30 mouse cellular contexts compared by ENCODE assay signal in the genomic region with DNA sequence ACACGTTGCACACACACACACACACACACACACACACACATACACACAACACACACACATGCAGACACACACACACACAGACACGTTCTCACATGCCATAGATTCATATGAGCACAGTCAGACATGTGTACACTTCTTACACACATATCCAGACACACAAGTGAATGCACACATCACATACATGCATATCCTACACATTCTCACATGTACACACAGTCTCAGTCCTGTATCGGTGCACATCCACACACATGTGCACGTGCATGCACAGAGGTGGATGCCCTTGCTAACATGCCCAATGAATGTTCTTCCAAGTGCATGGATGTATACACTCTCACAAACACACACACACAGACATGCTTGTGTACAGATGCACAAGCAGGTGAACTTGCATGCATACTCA.
"Had no signal": no experiment of that assay in that cellular context is flagged by ENCODE, and none has a peak within 500 bp of the region (broad histone marks: within the 10 kb centered on the region; RNA-seq: fewer than 3 reads in every experiment).

No protein-coding gene starts in this region.

- DNase-seq: left cerebral cortex, postnatal 4 days; liver; liver, embryonic 13.5 days; liver, postnatal 0 days; lung, adult 18-20 months; lung, adult 2 months; lung, embryonic 14.5 days; lung, postnatal 10 days; lung, postnatal 14 days; lung, postnatal 36 days; lung, postnatal 4 days had no signal

- H3K9ac ChIP-seq: limb, embryonic 12.5 days; limb, embryonic 13.5 days; limb, embryonic 15.5 days; liver, embryonic 12.5 days; liver, embryonic 13.5 days; liver, embryonic 14.5 days; liver, embryonic 15.5 days; liver, postnatal 0 days; lung, embryonic 14.5 days; lung, embryonic 15.5 days; midbrain, embryonic 12.5 days; midbrain, embryonic 13.5 days; midbrain, embryonic 15.5 days; neural tube, embryonic 12.5 days; neural tube, embryonic 13.5 days had no signal

- ATAC-seq: liver, embryonic 12.5 days; liver, postnatal 0 days; lung, postnatal 0 days; midbrain, embryonic 13.5 days; midbrain, embryonic 15.5 days; midbrain, embryonic 16.5 days had no signal

- H3K4me1 ChIP-seq: limb, embryonic 10.5 days; limb, embryonic 12.5 days; limb, embryonic 13.5 days; limb, embryonic 15.5 days; liver, embryonic 12.5 days; liver, embryonic 13.5 days; liver, embryonic 15.5 days; lung, embryonic 15.5 days; midbrain, embryonic 10.5 days; midbrain, embryonic 12.5 days; midbrain, embryonic 13.5 days; midbrain, embryonic 15.5 days; neural tube, embryonic 12.5 days had no signal

- H3K4me3 ChIP-seq: left cerebral cortex, adult 2 months; limb, embryonic 10.5 days; limb, embryonic 12.5 days; limb, embryonic 13.5 days; limb, embryonic 15.5 days; liver, embryonic 12.5 days; liver, embryonic 13.5 days; liver, embryonic 15.5 days; lung, embryonic 15.5 days; midbrain, embryonic 10.5 days; midbrain, embryonic 12.5 days; midbrain, embryonic 13.5 days; midbrain, embryonic 15.5 days; neural tube, embryonic 12.5 days; neural tube, embryonic 13.5 days had no signal

- H3K27me3 ChIP-seq: limb, embryonic 12.5 days; limb, embryonic 13.5 days; limb, embryonic 15.5 days; liver, embryonic 12.5 days; liver, embryonic 13.5 days; liver, embryonic 15.5 days; lung, embryonic 15.5 days; midbrain, embryonic 12.5 days; midbrain, embryonic 13.5 days; midbrain, embryonic 15.5 days; neural tube, embryonic 12.5 days; neural tube, embryonic 13.5 days had no signal

- H3K27ac ChIP-seq: left cerebral cortex, adult 2 months; limb, embryonic 10.5 days; limb, embryonic 12.5 days; limb, embryonic 13.5 days; limb, embryonic 15.5 days; liver, embryonic 12.5 days; liver, embryonic 13.5 days; liver, embryonic 14.5 days; liver, embryonic 15.5 days; lung, embryonic 15.5 days; macrophage; midbrain, embryonic 10.5 days; midbrain, embryonic 12.5 days; midbrain, embryonic 13.5 days; midbrain, embryonic 15.5 days; neural tube, embryonic 12.5 days; neural tube, embryonic 13.5 days had no signal

- H3K9me3 ChIP-seq: limb, embryonic 10.5 days; limb, embryonic 12.5 days; limb, embryonic 13.5 days; limb, embryonic 15.5 days; liver, embryonic 12.5 days; liver, embryonic 13.5 days; liver, embryonic 15.5 days; lung, embryonic 15.5 days; midbrain, embryonic 10.5 days; midbrain, embryonic 12.5 days; midbrain, embryonic 13.5 days; midbrain, embryonic 15.5 days; neural tube, embryonic 12.5 days; neural tube, embryonic 13.5 days had no signal

- H3K4me2 ChIP-seq: limb, embryonic 12.5 days; limb, embryonic 13.5 days; limb, embryonic 15.5 days; liver, embryonic 11.5 days; liver, embryonic 12.5 days; liver, embryonic 13.5 days; liver, embryonic 15.5 days; lung, embryonic 14.5 days; lung, embryonic 15.5 days; midbrain, embryonic 12.5 days; midbrain, embryonic 13.5 days; midbrain, embryonic 15.5 days; neural tube, embryonic 12.5 days; neural tube, embryonic 13.5 days had no signal

- H3K36me3 ChIP-seq: limb, embryonic 10.5 days; limb, embryonic 12.5 days; limb, embryonic 13.5 days; limb, embryonic 15.5 days; liver, embryonic 12.5 days; liver, embryonic 13.5 days; liver, embryonic 15.5 days; lung, embryonic 15.5 days; midbrain, embryonic 10.5 days; midbrain, embryonic 12.5 days; midbrain, embryonic 13.5 days; midbrain, embryonic 15.5 days; neural tube, embryonic 12.5 days; neural tube, embryonic 13.5 days had no signal
